Mouse (Mus musculus): ENCODE measurements around the gene Olfr23. TPM values are rescaled to one million over a fixed set of nuclear protein-coding genes. Genes with fewer than 3 reads are reported as not detected.

Gene Olfr23
- polyA plus RNA-seq (2012; rRNA removed; ENCODE audit: low replicate concordance), result not detected in 2 replicates

GRCm38 (mm10) chr11:73936377-73936776, at the start of gene Olfr23:
Olfr23 (plus strand) TSS chr11:73936677.

GRCm38 (mm10) chr11:73890671-73891070, 45.8 kb upstream of the Olfr23 start, which contains the start of gene Olfr394:
Olfr394 (minus strand) TSS chr11:73890771.

GRCm38 (mm10) chr11:73909199-73909598, 27.3 kb upstream of the Olfr23 start, which contains the start of gene Olfr395:
Olfr395 (minus strand) TSS chr11:73909299.

DNA sequence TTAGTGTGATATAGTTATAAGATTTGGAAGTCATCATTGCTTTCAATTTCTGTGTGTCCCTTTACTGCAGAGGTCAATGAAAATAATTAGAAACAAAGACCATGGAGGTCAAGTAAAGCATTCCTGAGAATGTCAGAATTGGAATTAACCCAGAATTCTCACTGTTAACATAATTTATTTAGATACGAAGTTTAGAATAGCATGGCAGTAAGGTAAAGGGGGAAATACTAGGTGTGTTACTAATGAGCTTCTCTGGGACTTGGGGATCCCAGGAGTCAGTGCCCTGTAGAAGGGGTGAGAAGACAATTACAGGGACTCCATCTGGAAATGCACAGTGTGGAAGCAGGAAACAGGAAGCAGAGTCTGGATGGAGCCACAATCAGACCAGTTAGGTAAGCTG, 24.0 kb downstream of the Olfr23 start, which contains the start of gene Olfr397:
Gene Olfr397 (plus strand): TSS at position 301 of the 400 bp plus-strand sequence.

DNA sequence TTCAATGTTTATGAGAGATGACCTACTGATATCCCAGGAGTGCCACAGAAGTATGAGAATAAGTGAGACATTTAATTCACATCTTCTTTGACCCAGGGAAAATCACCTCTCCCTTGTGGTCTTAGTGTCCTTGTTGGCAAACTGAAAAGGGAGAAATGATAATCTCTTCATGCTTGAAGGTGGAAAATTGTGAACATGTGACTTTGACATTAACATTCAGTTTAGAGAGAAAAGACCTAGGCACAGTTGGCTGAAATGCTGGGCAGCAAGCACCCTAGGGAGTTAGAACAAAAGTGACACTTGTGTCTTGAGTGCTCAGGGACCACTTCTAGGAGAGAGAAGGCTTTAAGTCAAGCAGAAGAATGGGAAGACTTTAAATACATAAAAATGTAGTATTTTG, 53.8 kb downstream of the Olfr23 start, which contains the start of gene Olfr398:
Gene Olfr398 (minus strand): TSS at position 101 of the 400 bp plus-strand sequence.

Other genes with a start within 250 kb of the Olfr23 start
- not detected in 2 replicates for gene Zfp735, start 247.9 kb upstream of the Olfr23 start, polyA plus RNA-seq (2012; rRNA removed; ENCODE audit: low replicate concordance)
- gene Olfr389, start 156.0 kb upstream of the Olfr23 start, polyA plus RNA-seq (2012; rRNA removed; ENCODE audit: low replicate concordance), result not detected in 2 replicates
- not detected in 2 replicates for gene Olfr390, start 153.7 kb upstream of the Olfr23 start, polyA plus RNA-seq (2012; rRNA removed; ENCODE audit: low replicate concordance)
- not detected in 2 replicates for gene Olfr391-ps, start 133.6 kb upstream of the Olfr23 start, polyA plus RNA-seq (2012; rRNA removed; ENCODE audit: low replicate concordance)
- not detected in 2 replicates for gene Olfr392, start 119.6 kb upstream of the Olfr23 start, polyA plus RNA-seq (2012; rRNA removed; ENCODE audit: low replicate concordance)
- not detected in 2 replicates for gene Olfr393, start 85.2 kb upstream of the Olfr23 start, polyA plus RNA-seq (2012; rRNA removed; ENCODE audit: low replicate concordance)
- gene Olfr394, start 45.9 kb upstream of the Olfr23 start, polyA plus RNA-seq (2012; rRNA removed; ENCODE audit: low replicate concordance), result not detected in 2 replicates
- gene Olfr395, start 27.4 kb upstream of the Olfr23 start, polyA plus RNA-seq (2012; rRNA removed; ENCODE audit: low replicate concordance), result not detected in 2 replicates
- not detected in 2 replicates for gene Olfr397, start 24.1 kb downstream of the Olfr23 start, polyA plus RNA-seq (2012; rRNA removed; ENCODE audit: low replicate concordance)
- gene Olfr398, start 53.7 kb downstream of the Olfr23 start, polyA plus RNA-seq (2012; rRNA removed; ENCODE audit: low replicate concordance), result not detected in 2 replicates
- gene Olfr139, start 119.9 kb downstream of the Olfr23 start, polyA plus RNA-seq (2012; rRNA removed; ENCODE audit: low replicate concordance), result not detected in 2 replicates
- gene Olfr399, start 119.9 kb downstream of the Olfr23 start, polyA plus RNA-seq (2012; rRNA removed; ENCODE audit: low replicate concordance), result not detected in 2 replicates
- not detected in 2 replicates for gene Zfp616, start 133.3 kb downstream of the Olfr23 start, polyA plus RNA-seq (2012; rRNA removed; ENCODE audit: low replicate concordance)
- gene Olfr401, start 177.0 kb downstream of the Olfr23 start, polyA plus RNA-seq (2012; rRNA removed; ENCODE audit: low replicate concordance), result not detected in 2 replicates
- not detected in 2 replicates for gene Olfr402, start 216.9 kb downstream of the Olfr23 start, polyA plus RNA-seq (2012; rRNA removed; ENCODE audit: low replicate concordance)
- not detected in 2 replicates for gene Olfr403, start 249.6 kb downstream of the Olfr23 start, polyA plus RNA-seq (2012; rRNA removed; ENCODE audit: low replicate concordance)

Measured in mammary gland, adult 2 months (tissue).